Mouse (Mus musculus) neutrophil, adult 5-6 weeks (primary cell): ENCODE results near the gene Enpp5. TPM values are rescaled to one million over a fixed set of nuclear protein-coding genes. Genes with fewer than 3 reads are reported as not detected.

Source experiments
- total RNA-seq: library from RNA; stranded (forward); fragments of 200-1000 nt; gene quantifications from 2 replicates; pipeline ENCODE4 v1.2.3, GENCODE M21; 2017

Gene Enpp5
- total RNA-seq, 1 experiment from 2014 or later, result 1.6 TPM

Other genes with a start within 250 kb of the Enpp5 start
- gene Enpp4, start 27.0 kb downstream of the Enpp5 start, total RNA-seq, result 1.2 and 1.5 TPM in 2 replicates
- 0.74 and 0.93 TPM in 2 replicates for gene Clic5, start 109.8 kb downstream of the Enpp5 start, total RNA-seq